Mouse (Mus musculus) T-helper 2 cell (primary cell): Measurements from ENCODE around the gene Atp5d.

ENCODE experiments used
- in situ Hi-C: fragments of 300-600 bp; cut with MboI, MseI; formaldehyde crosslinking; loops from one replicate; pipeline ENCODE4 v1.15.1; 2025; ENCODE audit warnings: high pct_unique_total_duplicates

The Atp5d gene

GRCm38 (mm10) chr10:80138553-80139438 is at the start of gene Atp5d:
Gene Atp5d (plus strand): TSS chr10:80138632.
- in situ Hi-C loops = no loop called here

DNA sequence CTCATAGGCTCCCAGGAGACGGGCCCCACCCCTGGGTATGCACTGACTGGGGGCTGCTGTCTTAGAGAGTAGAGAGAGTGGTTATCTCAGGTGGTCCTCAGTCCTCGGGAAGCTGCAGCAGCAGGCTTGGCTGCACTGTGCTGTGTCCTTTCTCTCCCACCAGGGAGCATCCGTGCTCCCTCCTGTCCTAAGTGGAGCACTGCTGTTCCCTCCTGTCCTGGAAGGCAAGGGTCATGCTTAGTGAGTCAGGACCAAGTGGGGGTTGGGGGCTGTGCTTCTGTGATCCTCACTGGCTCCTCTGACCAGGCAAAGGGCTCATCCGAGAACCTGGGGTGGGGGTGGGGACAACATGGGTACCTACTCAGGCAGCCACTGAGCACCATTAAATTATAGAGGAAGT is 49.3 kb upstream of the Atp5d start:
- in situ Hi-C loops = no loop called here

- in situ Hi-C loops = no loop called here
Observed at GRCm38 (mm10) chr10:80091527-80091926, 46.9 kb upstream of the Atp5d start.

- in situ Hi-C loops = no loop called here
Observed at GRCm38 (mm10) chr10:80092690-80093089, 45.7 kb upstream of the Atp5d start.

GRCm38 (mm10) chr10:80094085-80094484 is 44.3 kb upstream of the Atp5d start:
- in situ Hi-C loops = no loop called here

- in situ Hi-C loops = no loop called here
Observed at GRCm38 (mm10) chr10:80094684-80095083, 43.7 kb upstream of the Atp5d start.

DNA sequence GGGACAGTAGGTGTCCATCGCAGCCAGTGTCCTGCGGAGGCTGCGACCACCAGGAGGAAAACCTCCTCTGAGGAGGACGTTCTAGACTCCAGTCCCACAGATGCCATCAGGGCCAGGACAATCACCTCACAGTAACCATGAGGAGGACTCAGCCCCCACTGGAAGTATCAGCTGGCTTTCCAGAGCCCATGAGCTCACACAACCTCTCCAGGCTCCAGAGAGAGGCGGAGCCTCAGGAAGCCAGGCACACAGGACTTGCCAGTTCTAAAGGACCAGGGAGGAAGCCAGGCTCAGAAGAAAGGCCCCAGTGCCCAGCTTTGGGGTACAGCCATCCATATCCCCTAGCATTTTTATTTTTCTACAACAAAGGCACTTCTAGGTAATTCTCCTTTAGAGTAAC is 42.9 kb upstream of the Atp5d start:
- in situ Hi-C loops = no loop called here

DNA sequence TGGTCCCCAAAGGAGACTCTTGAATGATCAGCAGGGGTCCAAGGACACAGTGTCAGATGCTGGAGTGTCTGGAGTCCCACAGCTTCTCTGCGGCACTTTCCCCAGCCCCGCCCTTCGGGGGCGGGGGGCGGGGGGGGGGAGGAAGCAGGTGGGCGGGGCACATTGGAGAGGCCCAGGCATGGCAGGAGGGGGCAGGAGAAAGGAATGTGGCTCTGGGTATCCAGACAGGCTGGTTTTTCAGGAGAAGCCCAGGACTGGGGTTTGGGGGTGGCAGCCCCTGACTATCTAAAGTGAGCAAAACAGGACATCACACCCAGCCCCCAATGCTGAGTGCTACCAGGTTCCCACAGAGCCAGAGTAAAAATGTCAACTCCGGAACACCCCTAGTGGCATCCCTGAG is 41.2 kb upstream of the Atp5d start:
- in situ Hi-C loops = no loop called here

GRCm38 (mm10) chr10:80098630-80099029 is 39.8 kb upstream of the Atp5d start:
- in situ Hi-C loops = no loop called here

DNA sequence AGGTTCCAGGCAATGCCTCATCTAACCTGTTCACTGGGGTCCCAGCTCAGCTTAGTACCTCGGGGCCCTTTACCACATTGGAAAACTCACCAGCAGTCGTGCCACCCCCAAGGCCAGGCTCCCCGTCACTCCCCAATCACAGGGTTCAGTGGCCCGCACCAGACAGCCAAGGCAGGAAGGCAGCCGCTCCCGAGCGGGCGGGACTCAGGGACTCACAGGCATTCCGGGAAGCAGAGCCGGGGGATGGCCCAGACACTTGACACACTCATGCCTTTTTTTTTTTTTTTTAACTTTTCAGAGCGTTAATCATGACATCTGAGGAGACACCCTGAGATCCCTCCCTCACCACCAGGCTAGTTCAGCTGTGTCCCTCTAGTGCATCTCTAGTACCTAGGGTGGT is 37.5 kb upstream of the Atp5d start:
- in situ Hi-C loops = no loop called here

GRCm38 (mm10) chr10:80102216-80102915 is 36.1 kb upstream of the Atp5d start:
- in situ Hi-C loops = no loop called here

DNA sequence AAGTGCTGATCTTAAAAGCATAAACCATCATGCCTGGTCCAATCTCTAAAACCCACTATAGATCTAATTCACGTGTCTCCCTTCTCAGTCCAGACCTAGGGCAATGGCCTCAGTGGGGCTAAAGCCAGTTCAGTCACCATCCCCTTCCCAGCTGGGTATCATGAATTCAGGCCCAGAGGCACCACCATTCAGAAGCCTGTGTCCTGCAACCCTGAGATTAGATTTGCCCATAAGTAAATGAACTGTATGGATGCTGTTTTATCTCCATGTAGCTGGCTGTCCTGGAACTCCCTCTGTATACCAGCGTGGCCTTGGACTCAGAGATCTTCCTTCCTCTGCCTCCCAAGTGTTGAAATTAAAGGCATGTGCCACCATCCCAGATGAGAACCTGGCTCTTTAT is 35.4 kb upstream of the Atp5d start:
- in situ Hi-C loops = no loop called here

DNA sequence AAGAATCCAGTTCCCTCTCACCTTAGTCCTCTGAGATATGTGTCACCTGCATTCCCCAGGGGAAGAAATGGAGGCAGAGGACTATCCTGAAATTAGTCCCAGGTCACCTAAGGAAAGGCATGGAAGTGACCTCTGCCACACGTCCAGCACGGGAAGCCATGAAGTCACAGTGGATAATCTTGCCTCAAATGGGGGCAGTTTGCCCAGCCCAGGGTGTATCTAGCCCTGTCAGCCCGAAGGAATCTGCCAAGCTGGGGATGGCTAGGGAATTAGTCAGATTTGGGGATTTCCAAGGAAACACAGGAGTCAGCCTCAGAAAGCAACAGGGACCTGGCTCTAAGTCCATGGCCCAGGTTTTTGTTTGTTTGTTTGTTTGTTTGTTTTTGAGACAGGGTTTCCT is 34.3 kb upstream of the Atp5d start:
- in situ Hi-C loops = no loop called here

DNA sequence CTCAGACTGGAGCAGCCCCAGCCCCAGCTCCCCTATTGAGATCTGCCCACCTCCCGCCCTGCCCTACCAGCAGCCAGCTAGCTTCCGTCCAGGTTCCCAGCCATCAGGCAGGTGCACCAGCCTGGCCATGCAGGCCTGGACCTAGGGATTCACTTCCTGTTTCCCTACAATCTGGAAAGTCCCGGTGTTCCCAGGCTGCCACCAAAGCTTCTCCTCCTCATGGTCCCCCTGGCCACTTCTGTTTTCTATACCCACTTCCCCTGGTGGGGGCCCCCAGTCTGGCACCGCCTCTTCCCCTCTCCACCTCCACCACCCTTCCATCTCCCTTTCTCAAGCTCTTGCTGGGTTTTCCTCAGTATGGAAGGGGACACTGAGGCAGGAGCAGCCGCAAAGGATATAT is 33.0 kb upstream of the Atp5d start, which contains the start of gene Sbno2:
Gene Sbno2 (minus strand): TSS at position 112 of the 400 bp plus-strand sequence.
- in situ Hi-C loops = no loop called here

DNA sequence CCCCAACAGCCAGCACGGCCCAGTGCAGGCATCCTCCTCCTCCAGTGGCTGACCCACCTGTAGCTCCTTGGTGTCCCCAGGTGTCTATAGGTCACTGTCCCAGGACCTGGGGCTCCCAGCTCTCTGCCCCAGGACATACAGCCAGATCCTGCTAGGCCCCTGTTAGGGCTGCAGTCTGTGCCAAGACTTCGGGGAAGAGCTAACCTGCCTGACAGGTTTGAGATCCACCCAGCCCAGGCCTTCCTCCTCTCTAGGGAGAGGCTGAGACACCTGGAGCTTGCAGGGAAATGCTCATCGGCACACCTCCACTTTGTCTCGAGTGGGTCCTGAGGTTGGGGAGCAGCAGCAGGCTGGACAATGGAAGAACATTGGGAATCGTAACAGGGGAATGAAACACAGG is 32.5 kb upstream of the Atp5d start:
- in situ Hi-C loops = no loop called here

GRCm38 (mm10) chr10:80107678-80108077 is 30.8 kb upstream of the Atp5d start:
- in situ Hi-C loops = no loop called here

DNA sequence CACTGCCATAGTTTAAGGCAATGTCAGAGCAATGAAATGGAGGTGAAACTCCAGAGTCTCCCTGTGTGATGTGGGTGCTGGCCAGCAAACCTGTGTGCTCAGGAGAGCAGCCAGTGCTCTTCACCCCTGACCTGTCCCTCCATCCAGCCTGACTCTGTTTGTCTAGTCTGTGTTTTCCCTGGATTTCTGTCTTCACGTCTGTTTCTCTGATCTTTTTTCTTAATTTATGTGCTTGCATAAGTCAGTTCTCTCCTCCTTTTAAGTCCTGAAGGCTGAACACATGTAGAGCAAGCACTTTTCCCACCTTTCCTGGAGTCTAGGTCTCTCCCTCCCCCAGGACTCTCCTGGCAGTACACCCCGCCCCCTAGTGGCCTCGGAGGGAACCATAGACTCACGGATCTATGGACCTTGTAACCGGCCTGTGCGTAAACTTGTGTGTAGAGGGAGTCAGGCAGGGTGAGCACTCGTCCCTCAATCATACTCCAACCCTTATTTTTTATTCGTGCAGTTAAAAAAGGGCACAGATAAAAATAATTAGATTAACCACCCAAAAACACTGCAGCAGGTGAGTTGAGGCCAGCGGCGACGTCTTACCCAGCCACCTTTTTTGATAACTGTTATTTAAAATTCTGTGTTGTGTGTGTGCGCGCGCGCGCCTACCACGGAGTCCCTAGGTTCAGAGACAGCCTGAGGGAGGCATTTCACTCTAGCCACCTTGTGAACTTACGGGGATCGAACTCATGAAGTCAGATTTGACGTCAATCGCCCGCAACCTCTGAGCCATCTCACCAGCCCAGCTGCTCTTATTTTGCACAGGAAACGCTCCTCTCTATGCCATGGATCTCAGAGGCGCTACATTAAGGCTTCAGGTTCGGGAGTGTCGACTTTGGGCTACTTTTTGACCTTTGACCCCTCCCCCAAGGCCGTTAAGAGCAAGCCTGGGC is 23.8 kb upstream of the Atp5d start:
- in situ Hi-C loops = loop anchor here (10.0 kb wide), 1 partner anchor 120 kb away; the partner anchor contains the start of gene Abca7

- in situ Hi-C loops = loop anchor here (10.0 kb wide), 1 partner anchor 121 kb away; the partner anchor contains the start of gene Abca7
Observed at GRCm38 (mm10) chr10:80115290-80115943, 23.0 kb upstream of the Atp5d start, which contains the start of gene Stk11. Gene Stk11 (plus strand): TSS chr10:80115803.

- in situ Hi-C loops = loop anchor here (10.0 kb wide), 1 partner anchor 121 kb away; the partner anchor contains the start of gene Abca7
Observed at GRCm38 (mm10) chr10:80115944-80116335, 22.5 kb upstream of the Atp5d start.

DNA sequence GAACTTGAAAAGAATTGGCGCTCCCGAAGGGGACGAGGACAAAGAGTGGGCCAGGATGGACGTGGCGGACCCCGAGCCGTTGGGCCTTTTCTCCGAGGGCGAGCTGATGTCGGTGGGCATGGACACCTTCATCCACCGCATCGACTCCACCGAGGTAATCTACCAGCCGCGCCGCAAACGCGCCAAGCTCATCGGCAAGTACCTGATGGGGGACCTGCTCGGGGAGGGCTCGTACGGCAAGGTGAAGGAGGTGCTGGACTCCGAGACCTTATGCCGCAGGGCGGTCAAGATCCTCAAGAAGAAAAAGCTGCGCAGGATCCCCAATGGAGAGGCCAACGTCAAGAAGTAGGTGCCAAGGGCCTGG is 21.9 kb upstream of the Atp5d start:
- in situ Hi-C loops = loop anchor here (10.0 kb wide), 1 partner anchor 122 kb away; the partner anchor contains the start of gene Abca7
